Mouse (Mus musculus) G1E (cell line): ENCODE measurements around the gene Eral1.

Experiments
- CTCF ChIP-seq: IDR thresholded peaks from 2 replicates; pipeline ENCODE4 v1.5.1; 2012; ENCODE audit warnings: low read depth, low read length, inconsistent platforms, mixed read lengths
- GATA1 ChIP-seq: IDR thresholded peaks from 2 replicates; pipeline ENCODE4 v1.6.1; 2012; ENCODE audit warnings: borderline replicate concordance, low read length, inconsistent platforms, mixed read lengths
- TAL1 ChIP-seq: conservative IDR thresholded peaks from 2 replicates; pipeline ENCODE4 v1.6.1; 2012; ENCODE audit warnings: low read depth, low read length, inconsistent platforms, mixed read lengths

DNA sequence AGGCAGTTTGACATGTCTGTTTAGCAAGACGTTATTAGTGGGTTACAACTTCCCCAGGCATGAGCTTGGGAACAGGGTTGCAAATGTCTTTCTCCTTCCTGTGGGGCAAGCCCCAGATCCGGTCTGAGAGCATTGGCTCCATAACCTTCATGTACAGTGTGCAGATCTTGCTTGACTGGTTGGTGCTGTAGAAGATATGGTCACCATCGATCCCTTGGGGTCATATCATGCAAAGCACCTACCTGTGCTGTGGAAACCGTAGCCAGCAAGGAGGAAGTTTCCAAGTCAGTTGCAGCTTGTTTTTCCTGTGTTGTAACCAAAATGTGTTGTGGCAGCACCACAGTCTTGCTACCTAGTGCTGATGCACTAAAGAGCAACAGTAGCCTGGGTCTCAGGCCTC, 46.6 kb upstream of the Eral1 start:
- no peak for TF ChIP-seq GATA1
- TF ChIP-seq TAL1 = no peak
- TF ChIP-seq CTCF = no peak
